Mouse (Mus musculus) neural tube, embryonic 14.5 days (tissue): ENCODE measurements around the gene Olfr56. TPM values are rescaled to one million over a fixed set of nuclear protein-coding genes. Genes with fewer than 3 reads are reported as not detected.
"Not testable (repeated sequence)": the region's sequence is repeated elsewhere in the genome, so short reads cannot be mapped to it uniquely, and the experiment has no call there.

Experiments
- ATAC-seq: fragments of 200-750 bp; cut with Nextera tagmentation; 2 replicates; pipeline ENCODE4 v1.8.0; 2017; ENCODE audit warnings: low read depth, mild to moderate bottlenecking, moderate TSS enrichment, moderate library complexity
- H3K27ac ChIP-seq: fragments of 300-500 bp; sonication (generic); 2 replicates; pipeline ENCODE4 v1.5.1; 2014; ENCODE audit warnings: low read depth, mild to moderate bottlenecking, control low read depth, low read length, moderate library complexity, mixed read lengths
- H3K27me3 ChIP-seq: fragments of 300-500 bp; sonication (generic); 2 replicates; pipeline ENCODE4 v1.6.1; 2014; ENCODE audit warnings: low read length; ENCODE audit not compliant: control insufficient read depth, insufficient read depth
- H3K36me3 ChIP-seq: fragments of 300-500 bp; sonication (generic); 2 replicates; pipeline ENCODE4 v1.6.1; 2014; ENCODE audit warnings: low read length, mixed read lengths; ENCODE audit not compliant: control insufficient read depth, insufficient read depth
- H3K4me1 ChIP-seq: fragments of 300-500 bp; sonication (generic); 2 replicates; pipeline ENCODE4 v1.6.1; 2014; ENCODE audit warnings: low read length; ENCODE audit not compliant: control insufficient read depth, insufficient read depth
- H3K4me2 ChIP-seq: fragments of 300-500 bp; sonication (generic); 2 replicates; pipeline ENCODE4 v1.6.1; 2014; ENCODE audit warnings: mild to moderate bottlenecking, low read depth, low read length, control low read depth
- H3K4me3 ChIP-seq: fragments of 300-500 bp; sonication (generic); 2 replicates; pipeline ENCODE4 v1.5.1; 2014; ENCODE audit warnings: low read depth, low read length, control low read depth, mixed read lengths
- H3K9ac ChIP-seq: fragments of 300-500 bp; sonication (generic); replicated peaks from 2 replicates; pipeline ENCODE4 v1.6.1; 2014; ENCODE audit warnings: low read depth, mild to moderate bottlenecking, control low read depth, low read length, mixed read lengths
- H3K9me3 ChIP-seq: fragments of 300-500 bp; sonication (generic); 2 replicates; pipeline ENCODE4 v1.6.1; 2016; ENCODE audit warnings: low read length; ENCODE audit not compliant: control insufficient read depth
- WGBS: fragments of 180-500 bp; shearing (Covaris S2); extraction: QIAGEN DNeasy Blood & Tissue Kit; methylation state at CpG from one replicate; pipeline ENCODE4 v1.1.7; 2014; 5-methylcytosine and 5-hydroxymethylcytosine counted together
- polyA plus RNA-seq: library from polyadenylated mRNA; unstranded; fragments of >200 nt; fragmentation: Nextera tagmentation; extraction: Ambion mirVana; gene quantifications from 2 replicates; pipeline ENCODE4 v1.2.1, GENCODE M21; 2014

Olfr56 gene
- polyA plus RNA-seq: not detected in 2 replicates

DNA sequence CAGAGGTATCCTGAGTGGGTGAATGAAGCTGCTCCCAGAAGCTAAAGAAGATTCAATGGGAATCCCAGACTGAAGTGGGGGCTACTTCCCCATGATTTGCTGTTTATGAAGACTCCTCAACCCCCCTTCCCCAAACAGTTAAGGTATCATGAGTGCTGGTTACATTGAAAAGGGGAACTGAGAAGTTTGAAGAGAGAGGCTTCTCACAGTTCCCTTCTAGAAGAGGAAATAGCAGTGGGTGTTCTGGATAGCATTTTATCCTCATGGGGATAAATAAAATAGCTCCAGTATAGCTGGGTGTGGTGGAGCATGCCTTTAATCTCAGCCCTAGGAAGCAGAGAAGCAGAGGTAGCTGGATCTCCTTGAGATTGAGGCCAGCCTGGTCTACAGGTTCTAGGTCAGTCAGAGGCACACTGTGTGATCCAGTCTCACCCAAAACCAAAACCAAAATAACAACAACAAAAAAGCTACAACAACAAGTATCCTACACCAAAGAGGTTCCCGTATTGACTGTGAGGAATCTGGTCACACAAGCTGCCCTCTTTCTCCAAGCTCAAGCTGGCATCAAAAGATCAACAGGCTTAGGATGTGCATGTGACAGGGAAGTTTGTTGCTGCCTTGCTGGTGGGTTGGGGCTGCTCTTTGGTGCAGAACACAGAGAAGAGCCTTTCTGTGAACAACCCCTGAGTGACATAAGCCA, at the start of gene Olfr56:
Gene Olfr56 (plus strand): TSS at position 650 of the 700 bp plus-strand sequence.
- H3K4me1 ChIP-seq, H3K4me3 ChIP-seq, H3K9ac ChIP-seq, H3K27ac ChIP-seq, H3K27me3 ChIP-seq, H3K9me3 ChIP-seq, H3K36me3 ChIP-seq, ATAC-seq, H3K4me2 ChIP-seq: not testable (repeated sequence)
- WGBS: no CpG with 5 or more reads among the region's 1 CpGs

DNA sequence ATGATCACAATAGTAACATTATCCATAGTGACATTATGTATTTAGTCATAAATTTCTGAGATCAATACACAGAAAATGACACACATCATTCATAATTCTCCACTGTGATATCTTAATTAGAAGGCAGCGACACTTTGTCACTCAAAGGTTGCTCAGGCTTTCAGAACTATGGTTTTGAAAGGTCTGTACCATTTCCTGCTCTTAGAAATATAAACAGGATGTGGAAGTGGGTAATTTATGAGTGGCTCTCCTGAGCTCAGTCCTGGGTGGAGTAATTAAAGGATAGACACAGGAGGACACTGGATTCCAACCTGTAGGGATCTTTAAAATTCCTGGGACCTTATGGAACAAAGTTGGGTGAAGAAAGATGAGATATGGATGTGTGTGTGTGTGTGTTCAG, 45.3 kb upstream of the Olfr56 start:
- H3K4me1 ChIP-seq, H3K9ac ChIP-seq, H3K4me3 ChIP-seq, H3K27me3 ChIP-seq, H3K36me3 ChIP-seq, ATAC-seq, H3K9me3 ChIP-seq, H3K4me2 ChIP-seq, H3K27ac ChIP-seq: not testable (repeated sequence)
- 89% methylated on average over 1 of the region's 1 CpGs for WGBS

DNA sequence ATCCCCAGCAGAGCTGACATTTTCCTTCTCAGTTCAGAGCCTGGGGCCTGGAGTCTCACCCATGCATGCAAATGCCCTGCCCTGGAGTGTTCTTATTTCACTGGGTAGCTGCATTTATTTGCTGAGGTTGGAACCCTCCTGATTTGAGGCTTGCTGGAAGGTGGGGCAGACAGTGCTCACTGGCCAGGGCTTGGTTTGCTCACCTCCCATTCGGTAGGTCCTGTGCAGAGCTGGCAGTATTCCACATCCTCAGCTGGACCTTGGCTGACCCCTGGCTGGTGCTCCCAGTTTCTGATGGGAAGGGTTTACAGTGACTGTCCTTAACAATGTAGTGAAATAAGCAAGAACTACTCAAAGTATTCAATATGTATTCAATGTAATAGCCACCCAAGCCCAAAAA, 44.8 kb upstream of the Olfr56 start:
- H3K27me3 ChIP-seq, H3K27ac ChIP-seq, H3K9ac ChIP-seq, H3K36me3 ChIP-seq, ATAC-seq, H3K4me1 ChIP-seq, H3K9me3 ChIP-seq, H3K4me2 ChIP-seq, H3K4me3 ChIP-seq: not testable (repeated sequence)
- WGBS: 75% methylated on average over 1 of the region's 1 CpGs

DNA sequence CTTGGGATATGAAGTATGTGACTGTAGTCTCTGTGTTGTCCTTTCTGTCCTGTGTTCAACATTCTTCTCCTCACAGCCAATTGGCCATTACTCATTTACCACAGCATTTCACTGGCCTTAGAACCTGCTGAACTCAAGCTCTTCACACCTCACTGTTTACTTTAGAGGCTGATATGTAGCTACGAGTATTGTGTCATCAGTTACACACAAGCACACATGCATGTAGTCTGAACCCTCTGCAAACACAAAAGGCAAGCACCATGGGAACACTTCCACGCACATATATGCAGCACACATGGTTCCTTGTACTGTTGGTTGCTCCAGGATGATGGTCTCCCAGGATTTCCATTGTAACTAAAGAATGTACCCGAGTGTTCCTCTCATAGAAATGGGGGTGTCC, 43.4 kb upstream of the Olfr56 start:
- not testable (repeated sequence) for H3K4me3 ChIP-seq, H3K27ac ChIP-seq, H3K9ac ChIP-seq, H3K9me3 ChIP-seq, ATAC-seq, H3K4me2 ChIP-seq, H3K36me3 ChIP-seq, H3K27me3 ChIP-seq, H3K4me1 ChIP-seq
- WGBS: no CpG with 5 or more reads among the region's 3 CpGs

DNA sequence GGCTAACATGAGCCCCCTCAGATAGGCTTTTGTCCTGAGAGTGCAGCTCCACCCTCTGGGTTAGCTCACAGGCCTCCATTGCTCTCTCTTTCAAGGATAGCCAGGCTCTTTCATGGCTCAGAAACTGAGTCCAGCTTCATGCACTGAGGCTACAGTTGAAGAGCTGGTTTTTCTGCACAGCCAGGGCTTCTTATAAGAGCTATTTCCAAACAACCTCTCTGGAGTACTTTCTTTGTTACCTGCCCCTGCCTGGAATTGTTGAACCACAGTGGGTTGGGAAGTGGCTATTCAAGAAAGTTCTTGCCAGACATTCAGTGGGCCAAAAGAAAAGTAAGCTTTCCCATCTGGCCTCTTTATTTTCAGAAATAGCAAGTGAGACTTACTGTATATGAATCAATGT, 39.4 kb upstream of the Olfr56 start:
- not testable (repeated sequence) for H3K27me3 ChIP-seq, H3K4me1 ChIP-seq, H3K9ac ChIP-seq, ATAC-seq, H3K4me2 ChIP-seq, H3K9me3 ChIP-seq, H3K4me3 ChIP-seq, H3K27ac ChIP-seq, H3K36me3 ChIP-seq

DNA sequence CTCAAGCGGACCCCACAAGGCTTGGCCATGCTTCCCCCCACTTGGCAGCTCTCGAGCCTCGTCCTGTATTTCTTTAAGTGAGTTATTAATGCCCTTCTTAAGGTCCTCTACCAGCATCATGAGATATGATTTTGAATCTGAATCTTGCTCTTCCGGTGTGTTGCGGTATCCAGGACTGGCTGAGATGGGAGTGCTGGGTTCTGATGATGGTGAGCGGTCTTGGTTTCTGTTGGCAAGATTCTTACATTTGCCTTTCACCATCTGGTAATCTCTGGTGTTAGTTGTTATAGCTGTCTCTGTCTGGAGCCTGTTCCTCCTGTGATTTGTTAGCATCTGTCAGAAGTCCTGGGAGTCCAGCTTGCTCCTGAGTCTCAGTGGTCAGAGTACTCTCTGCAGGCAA, 32.6 kb upstream of the Olfr56 start, which contains the start of gene Psme2b:
Gene Psme2b (minus strand): TSS at position 101 of the 400 bp plus-strand sequence.
- not testable (repeated sequence) for H3K9me3 ChIP-seq, H3K27ac ChIP-seq, H3K27me3 ChIP-seq, H3K4me3 ChIP-seq, H3K4me1 ChIP-seq, H3K36me3 ChIP-seq, H3K9ac ChIP-seq, H3K4me2 ChIP-seq, ATAC-seq
- 97% methylated on average over 6 of the region's 6 CpGs for WGBS

DNA sequence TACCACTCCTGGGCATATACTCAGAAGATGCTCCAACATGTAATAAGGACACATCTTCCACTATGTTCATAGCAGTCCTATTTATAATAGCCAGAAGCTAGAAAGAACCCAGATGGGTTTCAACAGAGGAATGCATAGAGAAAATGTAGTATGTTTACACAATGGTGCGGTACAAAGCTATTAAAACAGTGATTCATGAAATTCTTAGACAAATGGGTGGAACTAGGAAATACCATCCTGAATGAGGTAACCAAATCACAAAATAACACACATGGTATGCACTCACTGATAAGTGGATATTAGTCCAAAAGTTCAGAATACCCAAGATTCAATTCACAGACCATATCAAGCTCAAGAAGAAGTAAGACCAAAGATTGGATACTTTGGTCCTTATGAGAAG, 4.0 kb upstream of the Olfr56 start:
- not testable (repeated sequence) for H3K9me3 ChIP-seq, H3K27ac ChIP-seq, H3K4me3 ChIP-seq, H3K4me1 ChIP-seq, H3K4me2 ChIP-seq, H3K36me3 ChIP-seq, H3K27me3 ChIP-seq, H3K9ac ChIP-seq, ATAC-seq
- no CpG with 5 or more reads among the region's 1 CpGs for WGBS

DNA sequence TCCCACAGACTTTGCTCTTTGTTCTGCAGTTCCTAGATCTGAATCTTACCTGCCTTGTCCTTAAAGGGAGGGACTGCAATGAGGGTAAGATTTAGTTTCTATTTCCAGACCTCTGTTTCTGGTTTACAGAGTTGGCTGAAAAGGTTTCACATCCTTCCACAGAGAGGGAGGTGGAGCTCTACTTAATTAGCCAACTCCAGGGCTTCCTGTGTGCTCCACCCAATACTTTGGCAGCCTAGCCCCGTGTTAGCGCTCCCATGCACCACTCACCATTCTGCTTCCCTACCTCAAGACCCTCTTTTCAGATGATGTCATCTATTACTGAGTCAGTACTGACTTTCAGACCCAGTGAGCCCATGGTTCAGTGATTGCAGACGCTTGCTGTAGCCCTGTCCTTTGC, 562 bp downstream of the Olfr56 start, which contains the start of gene 9930111J21Rik1:
Gene 9930111J21Rik1 (minus strand): TSS at position 148 of the 400 bp plus-strand sequence.
- not testable (repeated sequence) for H3K4me2 ChIP-seq, H3K27me3 ChIP-seq, H3K4me1 ChIP-seq, H3K36me3 ChIP-seq, H3K9ac ChIP-seq, H3K9me3 ChIP-seq, H3K27ac ChIP-seq, H3K4me3 ChIP-seq, ATAC-seq
- no CpG with 5 or more reads among the region's 3 CpGs for WGBS

DNA sequence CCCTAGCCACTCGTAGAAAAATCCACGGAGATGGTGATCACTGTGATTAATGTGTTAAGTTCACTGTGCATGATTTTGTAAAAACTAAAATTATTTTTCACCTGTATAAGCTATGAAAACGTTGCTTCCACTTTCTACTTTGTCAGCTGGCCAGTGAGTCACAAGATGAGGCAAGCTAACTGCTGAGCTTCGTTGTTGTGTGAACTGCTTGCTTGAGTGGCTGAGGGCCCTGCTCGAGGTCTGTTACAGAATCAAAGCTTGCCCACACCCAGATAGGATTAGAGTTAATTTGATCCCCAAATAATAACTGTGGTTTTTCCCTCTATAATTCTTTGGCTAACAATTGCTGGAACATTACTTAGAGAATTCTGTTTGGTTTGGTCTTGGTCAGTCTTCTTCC, 1.4 kb downstream of the Olfr56 start:
- not testable (repeated sequence) for H3K36me3 ChIP-seq, H3K9ac ChIP-seq, H3K27me3 ChIP-seq, H3K9me3 ChIP-seq, H3K4me2 ChIP-seq, H3K27ac ChIP-seq, ATAC-seq, H3K4me1 ChIP-seq, H3K4me3 ChIP-seq
- WGBS: no CpG with 5 or more reads among the region's 5 CpGs
